Mouse (Mus musculus): ENCODE measurements around the gene Celf5. TPM values are rescaled to one million over a fixed set of nuclear protein-coding genes. Genes with fewer than 3 reads are reported as not detected.

The Celf5 gene
- polyA plus RNA-seq, 1 experiment from 2014 or later = 61.3 TPM

GRCm38 (mm10) chr10:81496264-81496901 is 13.9 kb upstream of the Celf5 start, which contains the start of gene Ncln:
Gene Ncln, minus strand, starts transcription at chr10:81496392.
- Histone ChIP-seq H3K9me3 (no peaks in the 10 kb centered on the region), H3K4me2 (peak within 1 kb of the TSS; percentile 100), H3K4me1 (replicated peaks) (peaks cover 35% of the 10 kb centered on the region), H3K27me3 (no peaks in the 10 kb centered on the region), H3K27ac (peak within 1 kb of the TSS; percentile 75), H3K36me3 (peaks cover 21% of the 10 kb centered on the region), H3K9ac (peak within 1 kb of the TSS; percentile 91), H3K4me3 (peak within 1 kb of the TSS; percentile 69)
- under 1% methylated on average over 44 of the region's 45 CpGs for WGBS
- ATAC-seq (ENCODE audit: low FRiP score) = peak; percentile 96

DNA sequence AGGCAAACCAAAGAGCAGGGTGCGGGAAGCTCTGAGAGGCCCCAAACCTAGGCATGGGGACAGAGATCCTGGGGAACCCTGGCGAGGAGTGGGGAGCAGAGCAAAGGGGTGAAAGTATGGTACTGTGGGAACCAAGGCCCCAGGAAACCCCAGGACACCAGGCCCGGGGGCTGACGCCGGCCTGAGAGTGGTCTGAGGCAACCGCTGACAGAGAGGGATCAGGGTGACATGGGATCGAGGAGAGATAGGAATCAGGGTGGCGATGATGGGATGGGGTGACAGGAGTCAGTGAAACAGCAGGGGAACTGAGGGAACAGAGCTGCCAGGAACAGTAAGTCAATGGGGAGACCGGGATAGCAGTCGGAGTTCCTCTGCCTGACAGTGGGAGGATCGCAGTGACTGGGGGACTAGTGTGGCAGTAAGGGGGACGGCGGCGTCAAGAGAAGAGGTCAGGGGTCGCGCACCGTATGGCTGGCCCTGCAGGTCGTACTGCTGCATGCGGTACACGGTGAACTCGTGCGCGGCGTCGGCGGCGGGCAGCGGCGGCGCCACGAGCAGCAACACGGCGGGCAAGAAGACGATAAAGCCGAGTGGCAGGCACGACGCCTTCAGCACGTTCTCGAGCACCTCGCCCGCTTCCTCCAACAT is 13.2 kb upstream of the Celf5 start:
- H3K27me3 ChIP-seq = no peaks in the 10 kb centered on the region
- peak overlapping the region; percentile 69 for H3K27ac ChIP-seq
- peak overlapping the region; percentile 91 for H3K9ac ChIP-seq
- H3K4me3 ChIP-seq = peak overlapping the region; percentile 69
- H3K4me1 ChIP-seq (replicated peaks) = peaks cover 35% of the 10 kb centered on the region
- H3K9me3 ChIP-seq = no peaks in the 10 kb centered on the region
- H3K36me3 ChIP-seq = peaks cover 27% of the 10 kb centered on the region
- WGBS = 2% methylated on average over 41 of the region's 41 CpGs
- H3K4me2 ChIP-seq = peak overlapping the region; percentile 100
- ATAC-seq (ENCODE audit: low FRiP score) = peak; percentile 33

GRCm38 (mm10) chr10:81495151-81495550 is 12.6 kb upstream of the Celf5 start:
- Histone ChIP-seq H3K4me2 (peak overlapping the region; percentile 100), H3K27ac (no peak overlapping the region), H3K36me3 (peaks cover 33% of the 10 kb centered on the region), H3K9me3 (no peaks in the 10 kb centered on the region), H3K4me1 (replicated peaks) (peaks cover 35% of the 10 kb centered on the region), H3K4me3 (peak overlapping the region; percentile 69), H3K9ac (peak overlapping the region; percentile 91), H3K27me3 (no peaks in the 10 kb centered on the region)
- ATAC-seq (ENCODE audit: low FRiP score) = no peak
- 77% methylated on average over 6 of the region's 6 CpGs for WGBS

- peaks cover 40% of the 10 kb centered on the region for H3K36me3 ChIP-seq
- H3K27ac ChIP-seq = no peak overlapping the region
- H3K4me1 ChIP-seq (replicated peaks) = peaks cover 35% of the 10 kb centered on the region
- peak overlapping the region; percentile 100 for H3K4me2 ChIP-seq
- peak overlapping the region; percentile 91 for H3K9ac ChIP-seq
- no peak for ATAC-seq (ENCODE audit: low FRiP score)
- H3K4me3 ChIP-seq = peak overlapping the region; percentile 69
- H3K9me3 ChIP-seq = no peaks in the 10 kb centered on the region
- no peaks in the 10 kb centered on the region for H3K27me3 ChIP-seq
- WGBS = 90% methylated on average over 11 of the region's 11 CpGs
Observed at GRCm38 (mm10) chr10:81494260-81495041, 11.9 kb upstream of the Celf5 start.

GRCm38 (mm10) chr10:81493601-81494220 is 11.2 kb upstream of the Celf5 start:
- Histone ChIP-seq H3K4me3 (no peak overlapping the region), H3K9ac (peak overlapping the region; percentile 91; the same call in 1 of the 2 replicates), H3K4me2 (no peak overlapping the region), H3K9me3 (no peaks in the 10 kb centered on the region), H3K27ac (0 out of 2 replicates have a peak overlapping the region, but pooled peaks have one; percentile 13), H3K4me1 (replicated peaks) (peaks cover 35% of the 10 kb centered on the region), H3K36me3 (peaks cover 48% of the 10 kb centered on the region), H3K27me3 (no peaks in the 10 kb centered on the region)
- no peak for ATAC-seq (ENCODE audit: low FRiP score)
- 86% methylated on average over 8 of the region's 8 CpGs for WGBS

- Histone ChIP-seq H3K27me3 (no peaks in the 10 kb centered on the region), H3K9ac (0 out of 2 replicates have a peak overlapping the region, but pooled peaks have one; percentile 29), H3K4me2 (no peak overlapping the region), H3K36me3 (peaks cover 57% of the 10 kb centered on the region), H3K4me3 (no peak overlapping the region), H3K9me3 (no peaks in the 10 kb centered on the region), H3K4me1 (replicated peaks) (peaks cover 33% of the 10 kb centered on the region), H3K27ac (no peak overlapping the region)
- 96% methylated on average over 11 of the region's 11 CpGs for WGBS
- no peak for ATAC-seq (ENCODE audit: low FRiP score)
Observed at GRCm38 (mm10) chr10:81492606-81493240, 10.2 kb upstream of the Celf5 start.

DNA sequence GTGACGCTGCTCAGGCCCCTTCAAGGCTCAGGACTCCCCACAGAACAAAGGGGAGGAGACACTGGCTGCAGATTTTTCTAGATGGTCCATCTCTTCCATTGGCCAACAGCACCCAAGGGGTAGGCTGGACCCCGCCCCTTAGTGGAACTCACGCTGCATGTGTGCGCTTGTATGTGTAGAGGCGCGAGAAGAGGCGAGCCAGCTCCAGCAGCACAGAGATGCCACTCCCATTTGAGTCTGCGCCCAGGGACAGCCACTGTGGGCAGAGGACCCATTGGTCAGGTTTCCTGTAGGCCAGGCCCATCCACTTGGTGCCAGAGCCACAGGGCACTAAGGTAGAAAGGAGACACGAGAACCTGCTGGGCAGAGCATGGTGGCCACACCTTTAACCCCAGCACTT is 8.5 kb upstream of the Celf5 start:
- H3K9me3 ChIP-seq = no peaks in the 10 kb centered on the region
- no peak overlapping the region for H3K27ac ChIP-seq
- H3K27me3 ChIP-seq = no peaks in the 10 kb centered on the region
- H3K4me3 ChIP-seq = no peak overlapping the region
- no peak for ATAC-seq (ENCODE audit: low FRiP score)
- H3K9ac ChIP-seq = peak overlapping the region; percentile 19; the same call in 1 of the 2 replicates
- WGBS = 96% methylated on average over 9 of the region's 9 CpGs
- peaks cover 74% of the 10 kb centered on the region for H3K36me3 ChIP-seq
- peaks cover 24% of the 10 kb centered on the region for H3K4me1 ChIP-seq (replicated peaks)
- H3K4me2 ChIP-seq = no peak overlapping the region

DNA sequence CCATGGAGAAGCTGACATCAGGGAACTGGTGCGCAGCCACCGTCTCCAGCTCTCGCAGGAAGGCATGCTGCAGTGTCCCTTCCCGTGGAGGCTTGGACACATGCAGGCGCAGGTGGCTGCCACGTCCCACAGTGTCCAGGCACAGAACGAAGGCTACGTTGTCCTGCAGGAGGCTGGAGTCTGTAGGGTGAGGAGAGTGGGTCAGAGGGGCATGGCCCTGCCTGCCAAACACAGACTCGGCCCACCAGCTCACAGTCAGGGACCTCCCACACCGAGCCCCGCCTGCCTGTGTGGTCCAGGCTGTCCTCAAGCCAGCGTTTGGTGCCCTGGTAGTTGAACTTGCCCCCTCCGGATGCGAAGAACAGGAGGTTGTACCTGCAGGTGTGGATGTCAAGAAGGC is 7.4 kb upstream of the Celf5 start:
- no peak overlapping the region for H3K4me3 ChIP-seq
- H3K4me2 ChIP-seq = no peak overlapping the region
- whole genome bisulfite sequencing = 86% methylated on average over 14 of the region's 14 CpGs
- H3K9me3 ChIP-seq = no peaks in the 10 kb centered on the region
- no peak overlapping the region for H3K27ac ChIP-seq
- H3K9ac ChIP-seq = 0 out of 2 replicates have a peak overlapping the region, but pooled peaks have one; percentile 19
- no peak for ATAC-seq (ENCODE audit: low FRiP score)
- H3K27me3 ChIP-seq = no peaks in the 10 kb centered on the region
- peaks cover 77% of the 10 kb centered on the region for H3K36me3 ChIP-seq
- peaks cover 19% of the 10 kb centered on the region for H3K4me1 ChIP-seq (replicated peaks)

DNA sequence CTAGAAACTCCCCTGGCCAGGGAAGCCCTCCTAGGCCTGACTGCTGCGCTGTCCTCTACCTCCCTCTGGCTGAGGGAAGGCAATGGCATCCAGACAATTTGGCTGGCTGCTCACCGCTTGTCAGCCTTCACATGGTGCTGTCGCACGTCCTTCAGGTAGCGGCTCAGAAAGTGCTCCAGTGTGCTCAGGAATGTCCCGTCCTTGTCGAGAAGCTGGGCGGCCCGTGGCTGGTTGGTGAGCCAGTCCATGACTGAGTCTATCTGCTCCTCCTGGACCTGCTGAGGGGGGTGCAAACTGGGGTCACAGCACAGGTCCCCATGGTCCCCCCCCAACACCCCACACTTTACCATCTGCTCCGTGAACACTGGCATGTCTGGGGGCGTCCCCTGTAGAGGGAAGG is 5.6 kb upstream of the Celf5 start:
- Histone ChIP-seq H3K36me3 (peaks cover 73% of the 10 kb centered on the region), H3K27ac (no peak overlapping the region), H3K4me1 (replicated peaks) (peaks cover 14% of the 10 kb centered on the region), H3K4me3 (no peak overlapping the region), H3K4me2 (no peak overlapping the region), H3K9ac (no peak overlapping the region), H3K27me3 (no peaks in the 10 kb centered on the region), H3K9me3 (no peaks in the 10 kb centered on the region)
- 89% methylated on average over 11 of the region's 11 CpGs for WGBS
- no peak for ATAC-seq (ENCODE audit: low FRiP score)

- WGBS = 87% methylated on average over 10 of the region's 10 CpGs
- H3K9ac ChIP-seq = no peak overlapping the region
- no peaks in the 10 kb centered on the region for H3K9me3 ChIP-seq
- H3K27me3 ChIP-seq = no peaks in the 10 kb centered on the region
- H3K27ac ChIP-seq = no peak overlapping the region
- H3K4me2 ChIP-seq = no peak overlapping the region
- ATAC-seq (ENCODE audit: low FRiP score) = no peak
- peak overlapping the region; percentile 4; the same call in 1 of the 2 replicates for H3K4me3 ChIP-seq
- peaks cover 21% of the 10 kb centered on the region for H3K4me1 ChIP-seq (replicated peaks)
- peaks cover 58% of the 10 kb centered on the region for H3K36me3 ChIP-seq
Observed at GRCm38 (mm10) chr10:81486496-81486895, 4.0 kb upstream of the Celf5 start.

DNA sequence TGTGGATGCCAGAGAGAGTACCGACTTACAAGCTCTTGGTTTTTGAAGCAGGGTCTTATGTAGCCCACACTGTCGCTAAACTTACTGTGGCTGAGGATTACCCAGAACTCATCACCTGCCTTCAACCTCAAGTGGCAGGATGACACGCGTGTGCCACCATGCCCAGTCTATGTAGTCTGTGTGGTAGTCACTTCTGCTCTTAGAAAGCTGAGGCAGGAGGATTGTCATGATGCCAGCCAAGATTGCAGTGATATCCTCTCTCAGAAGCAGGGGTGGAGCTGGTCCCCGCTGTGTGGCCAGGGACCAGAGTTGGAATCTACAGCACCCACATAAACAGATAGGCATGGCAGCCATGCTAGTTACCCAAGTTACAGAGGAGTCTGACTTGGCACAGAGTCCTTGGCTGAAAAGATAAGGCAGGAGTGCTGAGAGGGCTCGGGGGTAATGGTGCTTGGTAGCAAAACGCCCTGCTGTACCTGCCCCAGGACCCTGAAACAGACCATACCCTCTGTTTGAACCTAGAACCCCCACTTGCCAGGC is 3.0 kb upstream of the Celf5 start:
- 0 out of 2 replicates have a peak overlapping the region, but pooled peaks have one; percentile 74 for H3K27ac ChIP-seq

More for the DNA sequence above, 3.0 kb upstream of the Celf5 start:
- Histone ChIP-seq H3K4me2 (no peak overlapping the region), H3K9ac (no peak overlapping the region), H3K36me3 (peaks cover 48% of the 10 kb centered on the region), H3K4me3 (no peak overlapping the region), H3K27me3 (no peaks in the 10 kb centered on the region), H3K4me1 (replicated peaks) (peaks cover 29% of the 10 kb centered on the region), H3K9me3 (no peaks in the 10 kb centered on the region)
- ATAC-seq (ENCODE audit: low FRiP score) = no peak
- WGBS = 79% methylated on average over 7 of the region's 7 CpGs

Data from hindbrain, embryonic 13.5 days (tissue).